Mouse (Mus musculus): ENCODE measurements around the gene Pcdh18. TPM values are rescaled to one million over a fixed set of nuclear protein-coding genes. Genes with fewer than 3 reads are reported as not detected.

Gene Pcdh18
- total and polyA plus RNA-seq, 3 experiments: 0.27 TPM; not detected in 2

GRCm38 (mm10) chr3:49748054-49748453 lies 9.1 kb downstream of the Pcdh18 start:
- Histone ChIP-seq H3K27me3 (ENCODE audit: insufficient read depth, low read length) (no peaks in the 10 kb centered on the region), H3K9me3 (replicated peaks) (peaks cover 12% of the 10 kb centered on the region; the same call in 1 of the 2 replicates), H3K4me1 (ENCODE audit: insufficient read depth, low read depth, low read length) (no peaks in the 10 kb centered on the region), H3K36me3 (replicated peaks) (no peaks in the 10 kb centered on the region), H3K4me3 (ENCODE audit: low read depth, low read length) (no peak overlapping the region)
- DNase-seq (ENCODE audit: low spot score): no peak
- TF ChIP-seq GATA1 (IDR thresholded peaks at IDR 0.05; ENCODE audit: borderline replicate concordance, low read length) (no peak), GATA2 (IDR thresholded peaks at IDR 0.05; ENCODE audit: borderline replicate concordance, low read depth, low read length) (no peak), POLR2AphosphoS5 (IDR thresholded peaks at IDR 0.05; ENCODE audit: insufficient replicate concordance, low read depth, low read length) (no peak), TAL1 (conservative IDR thresholded peaks at IDR 0.05; ENCODE audit: low read depth, low read length) (no peak), CTCF (IDR thresholded peaks at IDR 0.05; ENCODE audit: low read depth, low read length) (no peak)
- ATAC-seq (ENCODE audit: extremely low read depth, insufficient number of reproducible peaks, low FRiP score, poor library complexity, severe bottlenecking): no peak

- H3K9me3 ChIP-seq (replicated peaks): no peaks in the 10 kb centered on the region; the same call in 1 of the 2 replicates
- TF ChIP-seq POLR2AphosphoS5 (IDR thresholded peaks at IDR 0.05; ENCODE audit: insufficient replicate concordance, low read depth, low read length) (no peak), GATA2 (IDR thresholded peaks at IDR 0.05; ENCODE audit: borderline replicate concordance, low read depth, low read length) (no peak), TAL1 (conservative IDR thresholded peaks at IDR 0.05; ENCODE audit: low read depth, low read length) (no peak), CTCF (IDR thresholded peaks at IDR 0.05; ENCODE audit: low read depth, low read length) (no peak), GATA1 (IDR thresholded peaks at IDR 0.05; ENCODE audit: borderline replicate concordance, low read length) (no peak)
- H3K4me3 ChIP-seq (ENCODE audit: low read depth, low read length): no peak overlapping the region
- no peak for DNase-seq (ENCODE audit: low spot score)
- no peaks in the 10 kb centered on the region for H3K36me3 ChIP-seq (replicated peaks)
- no peak for ATAC-seq (ENCODE audit: extremely low read depth, insufficient number of reproducible peaks, low FRiP score, poor library complexity, severe bottlenecking)
- H3K27me3 ChIP-seq (ENCODE audit: insufficient read depth, low read length): no peaks in the 10 kb centered on the region
- H3K4me1 ChIP-seq (ENCODE audit: insufficient read depth, low read depth, low read length): no peaks in the 10 kb centered on the region
Observed at GRCm38 (mm10) chr3:49739061-49739460, 18.1 kb downstream of the Pcdh18 start.

GRCm38 (mm10) chr3:49738531-49738930 lies 18.6 kb downstream of the Pcdh18 start:
- ATAC-seq (ENCODE audit: extremely low read depth, insufficient number of reproducible peaks, low FRiP score, poor library complexity, severe bottlenecking): no peak
- TF ChIP-seq TAL1 (conservative IDR thresholded peaks at IDR 0.05; ENCODE audit: low read depth, low read length) (no peak), POLR2AphosphoS5 (IDR thresholded peaks at IDR 0.05; ENCODE audit: insufficient replicate concordance, low read depth, low read length) (no peak), GATA2 (IDR thresholded peaks at IDR 0.05; ENCODE audit: borderline replicate concordance, low read depth, low read length) (no peak), CTCF (IDR thresholded peaks at IDR 0.05; ENCODE audit: low read depth, low read length) (no peak), GATA1 (IDR thresholded peaks at IDR 0.05; ENCODE audit: borderline replicate concordance, low read length) (no peak)

GRCm38 (mm10) chr3:49706503-49706902 lies 50.6 kb downstream of the Pcdh18 start:
- Histone ChIP-seq H3K4me3 (ENCODE audit: low read depth, low read length) (no peak overlapping the region), H3K4me1 (ENCODE audit: insufficient read depth, low read depth, low read length) (no peaks in the 10 kb centered on the region), H3K36me3 (replicated peaks) (no peaks in the 10 kb centered on the region), H3K9me3 (replicated peaks) (0 out of 2 replicates have a peak, but pooled peaks cover 2% of the 10 kb centered on the region), H3K27me3 (ENCODE audit: insufficient read depth, low read length) (no peaks in the 10 kb centered on the region)
- TF ChIP-seq POLR2AphosphoS5 (IDR thresholded peaks at IDR 0.05; ENCODE audit: insufficient replicate concordance, low read depth, low read length) (no peak), GATA1 (IDR thresholded peaks at IDR 0.05; ENCODE audit: borderline replicate concordance, low read length) (no peak), GATA2 (IDR thresholded peaks at IDR 0.05; ENCODE audit: borderline replicate concordance, low read depth, low read length) (no peak), TAL1 (conservative IDR thresholded peaks at IDR 0.05; ENCODE audit: low read depth, low read length) (no peak), CTCF (IDR thresholded peaks at IDR 0.05; ENCODE audit: low read depth, low read length) (no peak)
- no peak for ATAC-seq (ENCODE audit: extremely low read depth, insufficient number of reproducible peaks, low FRiP score, poor library complexity, severe bottlenecking)
- no peak for DNase-seq (ENCODE audit: low spot score)

More at GRCm38 (mm10) chr3:49738531-49738930, 18.6 kb downstream of the Pcdh18 start:
- H3K9me3 ChIP-seq (replicated peaks): no peaks in the 10 kb centered on the region; the same call in 1 of the 2 replicates
- H3K4me1 ChIP-seq (ENCODE audit: insufficient read depth, low read depth, low read length): no peaks in the 10 kb centered on the region
- H3K4me3 ChIP-seq (ENCODE audit: low read depth, low read length): no peak overlapping the region
- no peak for DNase-seq (ENCODE audit: low spot score)
- no peaks in the 10 kb centered on the region for H3K27me3 ChIP-seq (ENCODE audit: insufficient read depth, low read length)
- no peaks in the 10 kb centered on the region for H3K36me3 ChIP-seq (replicated peaks)

GRCm38 (mm10) chr3:49699951-49700350 lies 57.2 kb downstream of the Pcdh18 start:
- Histone ChIP-seq H3K9me3 (replicated peaks) (0 out of 2 replicates have a peak, but pooled peaks cover 3% of the 10 kb centered on the region), H3K36me3 (replicated peaks) (no peaks in the 10 kb centered on the region), H3K4me1 (ENCODE audit: insufficient read depth, low read depth, low read length) (no peaks in the 10 kb centered on the region), H3K27me3 (ENCODE audit: insufficient read depth, low read length) (no peaks in the 10 kb centered on the region), H3K4me3 (ENCODE audit: low read depth, low read length) (no peak overlapping the region)
- TF ChIP-seq GATA2 (IDR thresholded peaks at IDR 0.05; ENCODE audit: borderline replicate concordance, low read depth, low read length): no peak
- TF ChIP-seq GATA1 (IDR thresholded peaks at IDR 0.05; ENCODE audit: borderline replicate concordance, low read length): no peak
- TF ChIP-seq POLR2AphosphoS5 (IDR thresholded peaks at IDR 0.05; ENCODE audit: insufficient replicate concordance, low read depth, low read length): no peak
- TF ChIP-seq TAL1 (conservative IDR thresholded peaks at IDR 0.05; ENCODE audit: low read depth, low read length): no peak
- no peak for TF ChIP-seq CTCF (IDR thresholded peaks at IDR 0.05; ENCODE audit: low read depth, low read length)
- DNase-seq (ENCODE audit: low spot score): no peak
- ATAC-seq (ENCODE audit: extremely low read depth, insufficient number of reproducible peaks, low FRiP score, poor library complexity, severe bottlenecking): no peak
